Mouse (Mus musculus): ENCODE results near the gene Mnat1. TPM values are rescaled to one million over a fixed set of nuclear protein-coding genes. Genes with fewer than 3 reads are reported as not detected.

Gene Mnat1
- total and polyA plus RNA-seq, 3 experiments = 39.4 to 69.0 (median 64.2) TPM

DNA sequence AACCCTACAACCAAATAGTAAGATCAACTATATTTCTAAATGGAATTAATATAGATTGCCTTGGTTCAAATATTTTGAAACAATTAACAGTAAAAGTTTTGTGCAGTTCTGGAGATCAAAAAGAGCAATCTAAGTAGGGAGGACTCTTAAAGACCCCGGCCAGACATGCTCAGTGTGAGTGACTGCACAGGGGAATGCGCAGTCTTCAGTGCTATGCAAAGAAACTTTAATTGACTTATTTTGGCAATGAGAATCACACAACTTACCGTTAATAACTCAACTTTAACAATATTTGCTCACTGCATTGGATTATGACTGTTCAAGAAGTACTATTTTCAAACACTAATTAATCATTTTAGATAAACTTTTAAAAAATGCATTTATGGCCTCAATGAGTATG is 146.0 kb downstream of the Mnat1 start:
- no peaks in the 10 kb centered on the region for H3K27me3 ChIP-seq (replicated peaks)
- no peak for DNase-seq (ENCODE audit: extremely low read depth)
- H3K4me2 ChIP-seq (ENCODE audit: insufficient read depth, low read depth, poor library complexity, severe bottlenecking) = no peak overlapping the region
- H3K4me3 ChIP-seq (replicated peaks in 1 of 3; ENCODE audit: low read depth in 2 of 3, low read length in 2 of 3, poor library complexity in 1 of 3) = no peak overlapping the region
- H3K36me3 ChIP-seq (replicated peaks in 1 of 2; ENCODE audit: control insufficient read depth in 1 of 2, insufficient read depth in 1 of 2, low read length in 1 of 2) = peaks cover 0 to 38% of the 10 kb centered on the region in 2 experiments
- TF ChIP-seq POLR2AphosphoS2 (IDR thresholded peaks at IDR 0.05; ENCODE audit: low read depth, low read length) (no peak), SMC3 (IDR thresholded peaks at IDR 0.05; ENCODE audit: low read depth, low read length) (no peak), CTCF (conservative IDR thresholded peaks at IDR 0.05 in 1 of 2, IDR thresholded peaks at IDR 0.05 in 1 of 2; ENCODE audit: low read depth in 2 of 2, low read length in 2 of 2) (no peak), ZMIZ1 (IDR thresholded peaks at IDR 0.05; ENCODE audit: low read depth, low read length) (no peak)
- dilution Hi-C loops (cut with MboI; ENCODE audit: extremely low pct_ligation_motif_present, extremely low pct_unique_long_range_greater_than_20kb, low sequenced_read_pairs) (no loop called here), in situ Hi-C loops (cut with MboI; ENCODE audit: low pct_ligation_motif_present, low pct_unique_long_range_greater_than_20kb, low sequenced_read_pairs) (no loop called here)
- peaks cover 0 to 6% of the 10 kb centered on the region in 2 experiments; a peak in 2 of 4 replicates for H3K4me1 ChIP-seq (ENCODE audit: control insufficient read depth in 1 of 2, insufficient read depth in 2 of 2)
- H3K9me3 ChIP-seq (replicated peaks; ENCODE audit: low read length) = no peaks in the 10 kb centered on the region
- H3K27ac ChIP-seq (ENCODE audit: insufficient read depth, low read depth) = no peak overlapping the region
- no peak overlapping the region for H3K9ac ChIP-seq (ENCODE audit: insufficient read depth, low read depth)
- H3K79me2 ChIP-seq (replicated peaks; ENCODE audit: control insufficient read depth, extremely low read depth, insufficient read depth, poor library complexity, severe bottlenecking) = no peaks in the 10 kb centered on the region

DNA sequence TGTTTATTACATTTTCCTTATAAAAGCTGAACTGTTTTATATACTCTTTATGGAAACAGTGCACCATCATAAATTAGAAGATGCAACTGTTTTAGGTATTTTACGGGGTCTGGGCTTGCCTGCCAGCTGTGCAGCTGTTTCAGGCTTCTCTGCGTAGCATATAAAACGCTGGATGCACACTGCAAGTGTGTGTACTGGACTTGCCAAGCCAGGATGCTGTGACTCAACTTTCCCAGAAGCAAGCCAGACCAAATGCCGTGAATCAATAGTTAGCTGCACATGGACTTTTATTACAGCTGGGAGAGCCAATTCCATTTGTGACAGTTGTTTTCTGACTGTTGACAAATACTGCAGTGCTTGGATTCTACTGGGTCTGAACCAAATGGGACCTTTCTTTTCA is 146.4 kb downstream of the Mnat1 start:
- dilution Hi-C loops (cut with MboI; ENCODE audit: extremely low pct_ligation_motif_present, extremely low pct_unique_long_range_greater_than_20kb, low sequenced_read_pairs) (no loop called here), in situ Hi-C loops (cut with MboI; ENCODE audit: low pct_ligation_motif_present, low pct_unique_long_range_greater_than_20kb, low sequenced_read_pairs) (no loop called here)
- H3K27me3 ChIP-seq (replicated peaks) = no peaks in the 10 kb centered on the region
- TF ChIP-seq ZKSCAN1 (IDR thresholded peaks at IDR 0.05; ENCODE audit: borderline replicate concordance, low read depth, low read length) (no peak), GABPA (IDR thresholded peaks at IDR 0.05; ENCODE audit: insufficient replicate concordance, low read depth, low read length) (no peak), BHLHE40 (IDR thresholded peaks at IDR 0.05; ENCODE audit: low read depth, low read length) (no peak), MEF2A (IDR thresholded peaks at IDR 0.05; ENCODE audit: borderline replicate concordance, low read depth, low read length) (no peak), JUND (conservative IDR thresholded peaks at IDR 0.05; ENCODE audit: low read depth, low read length) (no peak), IRF4 (IDR thresholded peaks at IDR 0.05; ENCODE audit: low read depth, low read length) (no peak), HCFC1 (IDR thresholded peaks at IDR 0.05; ENCODE audit: low read depth, low read length) (no peak), CHD2 (IDR thresholded peaks at IDR 0.05; ENCODE audit: low read length) (no peak), UBTF (IDR thresholded peaks at IDR 0.05; ENCODE audit: low read depth, low read length) (no peak), PAX5 (IDR thresholded peaks at IDR 0.05; ENCODE audit: low read length) (no peak), JUN (IDR thresholded peaks at IDR 0.05; ENCODE audit: insufficient read depth, low read depth, low read length) (no peak), ELF1 (IDR thresholded peaks at IDR 0.05; ENCODE audit: low read depth, low read length) (no peak), MAFK (IDR thresholded peaks at IDR 0.05; ENCODE audit: insufficient replicate concordance, low read length) (no peak)
- H3K9ac ChIP-seq (ENCODE audit: insufficient read depth, low read depth) = no peak overlapping the region
- no peak overlapping the region for H3K27ac ChIP-seq (ENCODE audit: insufficient read depth, low read depth)
- peaks cover 0 to 42% of the 10 kb centered on the region in 2 experiments for H3K36me3 ChIP-seq (replicated peaks in 1 of 2; ENCODE audit: control insufficient read depth in 1 of 2, insufficient read depth in 1 of 2, low read length in 1 of 2)
- H3K4me1 ChIP-seq (ENCODE audit: control insufficient read depth in 1 of 2, insufficient read depth in 2 of 2) = peaks cover 0 to 6% of the 10 kb centered on the region in 2 experiments; a peak in 2 of 4 replicates
- no peak overlapping the region for H3K4me3 ChIP-seq (replicated peaks in 1 of 3; ENCODE audit: low read depth in 2 of 3, low read length in 2 of 3, poor library complexity in 1 of 3)
- no peaks in the 10 kb centered on the region for H3K9me3 ChIP-seq (replicated peaks; ENCODE audit: low read length)
- no peak for DNase-seq (ENCODE audit: extremely low read depth)
- no peak overlapping the region for H3K4me2 ChIP-seq (ENCODE audit: insufficient read depth, low read depth, poor library complexity, severe bottlenecking)
- H3K79me2 ChIP-seq (replicated peaks; ENCODE audit: control insufficient read depth, extremely low read depth, insufficient read depth, poor library complexity, severe bottlenecking) = no peaks in the 10 kb centered on the region
